Mouse (Mus musculus) spleen, adult 2 months (tissue): ENCODE data around the gene Oxld1. TPM values are rescaled to one million over a fixed set of nuclear protein-coding genes. Genes with fewer than 3 reads are reported as not detected.

Experiments used
- polyA plus RNA-seq: library from polyadenylated mRNA; depleted of rRNA; stranded (reverse); fragments of >200 nt; gene quantifications from 2 replicates; pipeline ENCODE4 v1.2.3, GENCODE M21; 2012; rRNA removed

Oxld1 gene
- polyA plus RNA-seq, 1 experiment, result 9.1 TPM

Other genes with a start within 250 kb of the Oxld1 start
- gene Bahcc1, start 225.1 kb downstream of the Oxld1 start, polyA plus RNA-seq, result 3.6 and 4.0 TPM in 2 replicates
- gene Actg1, start 109.5 kb downstream of the Oxld1 start, polyA plus RNA-seq, result 951 and 978 TPM in 2 replicates
- gene Fscn2, start 96.5 kb downstream of the Oxld1 start, polyA plus RNA-seq, result 0.08 TPM in 1 of 2 replicates, not detected in the other
- 36.5 and 53.8 TPM in 2 replicates for gene Faap100, start 79.3 kb downstream of the Oxld1 start, polyA plus RNA-seq
- gene Nploc4, start 20.4 kb downstream of the Oxld1 start, polyA plus RNA-seq, result 25.3 and 31.0 TPM in 2 replicates
- 7.9 and 9.1 TPM in 2 replicates for gene Tspan10, start 15.4 kb downstream of the Oxld1 start, polyA plus RNA-seq
- 0.14 and 0.35 TPM in 2 replicates for gene Pde6g, start 4.6 kb downstream of the Oxld1 start, polyA plus RNA-seq
- 11.2 TPM in 2 replicates for gene Ccdc137, start within 50 bp of the Oxld1 start, polyA plus RNA-seq
- gene Arl16, start 9.5 kb upstream of the Oxld1 start, polyA plus RNA-seq, result 13.2 and 14.4 TPM in 2 replicates
- gene Mrpl12, start 26.5 kb upstream of the Oxld1 start, polyA plus RNA-seq, result 55.1 and 55.7 TPM in 2 replicates
- 36.5 and 48.1 TPM in 2 replicates for gene Slc25a10, start 33.8 kb upstream of the Oxld1 start, polyA plus RNA-seq
- 0.30 and 0.36 TPM in 2 replicates for gene Gcgr, start 72.6 kb upstream of the Oxld1 start, polyA plus RNA-seq
- gene Mcrip1, start 91.7 kb upstream of the Oxld1 start, polyA plus RNA-seq, result 79.9 and 99.4 TPM in 2 replicates
- gene Ppp1r27, start 93.1 kb upstream of the Oxld1 start, polyA plus RNA-seq, result not detected in 2 replicates
- 76.8 and 79.2 TPM in 2 replicates for gene P4hb, start 115.2 kb upstream of the Oxld1 start, polyA plus RNA-seq
- gene Arhgdia, start 123.6 kb upstream of the Oxld1 start, polyA plus RNA-seq, result 620 and 856 TPM in 2 replicates
- 22.1 and 27.2 TPM in 2 replicates for gene Alyref, start 140.3 kb upstream of the Oxld1 start, polyA plus RNA-seq
- gene Anapc11, start 140.4 kb upstream of the Oxld1 start, polyA plus RNA-seq, result 80.1 and 101 TPM in 2 replicates
- gene Npb, start 150.4 kb upstream of the Oxld1 start, polyA plus RNA-seq, result 4.4 and 5.5 TPM in 2 replicates
- gene Pcyt2, start 159.9 kb upstream of the Oxld1 start, polyA plus RNA-seq, result 139 and 165 TPM in 2 replicates
- 119 and 139 TPM in 2 replicates for gene Sirt7, start 167.2 kb upstream of the Oxld1 start, polyA plus RNA-seq
- 29.9 and 31.3 TPM in 2 replicates for gene Mafg, start 175.5 kb upstream of the Oxld1 start, polyA plus RNA-seq
- gene Pycr1, start 185.7 kb upstream of the Oxld1 start, polyA plus RNA-seq, result 7.5 and 8.7 TPM in 2 replicates
- gene Myadml2, start 190.1 kb upstream of the Oxld1 start, polyA plus RNA-seq, result 0.83 and 1.5 TPM in 2 replicates
- gene Notum, start 203.1 kb upstream of the Oxld1 start, polyA plus RNA-seq, result 0.08 and 0.38 TPM in 2 replicates
- 84.5 and 89.1 TPM in 2 replicates for gene Aspscr1, start 214.9 kb upstream of the Oxld1 start, polyA plus RNA-seq